Mouse (Mus musculus) adrenal gland, adult 10 weeks (tissue): Measurements from ENCODE around the gene Tti1. TPM values are rescaled to one million over a fixed set of nuclear protein-coding genes. Genes with fewer than 3 reads are reported as not detected.

Source experiments
- polyA plus RNA-seq: library from polyadenylated mRNA; stranded (reverse); fragments of 350-450 nt; fragmentation: Illumina TruSeq; extraction: RNeasy Lipid Tissue Mini Kit (QIAGEN cat#74804); gene quantifications from one replicate; pipeline ENCODE4 v1.2.3, GENCODE M21; 2014; ENCODE audit warnings: low read depth, low replicate concordance

Gene Tti1
- polyA plus RNA-seq: 13.7 TPM

DNA sequence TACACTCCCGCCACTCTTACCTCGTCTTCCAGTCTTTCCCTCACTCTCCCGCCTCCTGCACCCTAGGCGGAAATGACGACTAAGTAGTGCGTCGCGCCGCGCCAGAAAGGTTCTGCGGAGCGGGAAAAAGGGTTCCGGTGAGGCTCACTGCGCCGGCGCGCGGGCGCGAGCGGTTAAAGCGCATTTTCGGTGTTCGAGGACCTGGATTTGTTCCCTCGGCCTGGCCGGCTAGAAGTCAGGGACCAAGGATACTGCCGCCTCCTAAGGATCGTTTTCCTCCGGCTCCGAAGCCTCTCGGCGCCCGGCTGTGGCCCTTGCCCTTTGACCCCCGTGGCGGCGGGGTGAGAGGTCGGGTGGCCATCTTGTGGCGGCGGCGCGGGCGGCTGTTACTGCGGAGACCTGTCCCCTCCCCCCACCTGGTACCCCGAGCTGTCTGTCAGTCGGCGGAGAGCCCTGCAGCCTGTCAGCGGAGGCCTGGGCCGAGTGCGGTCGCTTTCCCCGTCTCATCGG is at the start of gene Tti1, which contains the start of gene Rprd1b:
Tti1 (minus strand) TSS at position 80 of the 510 bp plus-strand sequence.
Rprd1b (plus strand) TSS at position 144 of the 510 bp plus-strand sequence.

Other genes with a start within 250 kb of the Tti1 start
- gene Vstm2l, start 113.8 kb downstream of the Tti1 start, polyA plus RNA-seq: not detected
- gene Rprd1b, start 64 bp upstream of the Tti1 start, polyA plus RNA-seq: 17.9 TPM
- 2.7 TPM for gene Tgm2, start 118.0 kb upstream of the Tti1 start, polyA plus RNA-seq
- gene D630003M21Rik, start 200.8 kb upstream of the Tti1 start, polyA plus RNA-seq: not detected
- gene Bpi, start 229.7 kb upstream of the Tti1 start, polyA plus RNA-seq: not detected